Mouse (Mus musculus) neural tube, embryonic 11.5 days (tissue): ENCODE data around the gene Rbms1. TPM values are rescaled to one million over a fixed set of nuclear protein-coding genes. Genes with fewer than 3 reads are reported as not detected.

Experiments
- polyA plus RNA-seq: library from polyadenylated mRNA; unstranded; fragments of >200 nt; fragmentation: Nextera tagmentation; extraction: Ambion mirVana; gene quantifications from 2 replicates; pipeline ENCODE4 v1.2.1, GENCODE M21; 2014

The Rbms1 gene
- polyA plus RNA-seq, 1 experiment from 2014 or later = 94.8 TPM

Other genes starting within 250 kb of the Rbms1 start
- 0.62 and 0.73 TPM in 2 replicates for gene Itgb6, start 240.5 kb downstream of the Rbms1 start, polyA plus RNA-seq